Mouse (Mus musculus) adrenal gland, adult 2 months (tissue): Measurements from ENCODE around the gene Spns3. TPM values are rescaled to one million over a fixed set of nuclear protein-coding genes. Genes with fewer than 3 reads are reported as not detected.
"Not testable (repeated sequence)": the region's sequence is repeated elsewhere in the genome, so short reads cannot be mapped to it uniquely, and the experiment has no call there.

Experiments
- DNase-seq: peaks from one replicate; pipeline ENCODE4 v3.0.0; 2021
- polyA plus RNA-seq: library from polyadenylated mRNA; depleted of rRNA; stranded (reverse); fragments of >200 nt; gene quantifications from 2 replicates; pipeline ENCODE4 v1.2.3, GENCODE M21; 2012
- total RNA-seq, 2 experiments: library from RNA; stranded (reverse); gene quantifications; 2 replicates each; pipeline ENCODE4 v1.2.3; 2021

Spns3 gene
- total and polyA plus RNA-seq, 3 experiments = 0.10 to 0.39 TPM; not detected in 1

DNA sequence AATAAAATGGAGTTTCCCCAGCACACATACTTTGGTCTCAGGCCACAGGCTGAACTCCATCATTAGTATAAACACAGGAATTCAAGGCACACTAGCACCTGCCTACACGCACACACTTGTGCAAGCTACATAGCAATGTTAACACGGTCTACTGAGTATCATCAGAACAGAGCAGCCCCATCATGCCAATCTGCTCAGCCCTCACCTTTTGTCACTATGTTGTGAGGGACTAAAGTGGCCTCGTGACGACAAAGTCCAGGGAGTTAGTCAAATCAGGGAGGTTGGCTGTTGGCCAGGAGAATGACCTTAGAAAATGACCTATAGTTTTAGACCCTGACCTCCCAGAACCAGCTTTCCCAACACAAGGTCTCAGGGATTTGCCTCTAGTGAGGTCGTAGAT, 7.8 kb upstream of the Spns3 start:
- DNase-seq = no peak

DNA sequence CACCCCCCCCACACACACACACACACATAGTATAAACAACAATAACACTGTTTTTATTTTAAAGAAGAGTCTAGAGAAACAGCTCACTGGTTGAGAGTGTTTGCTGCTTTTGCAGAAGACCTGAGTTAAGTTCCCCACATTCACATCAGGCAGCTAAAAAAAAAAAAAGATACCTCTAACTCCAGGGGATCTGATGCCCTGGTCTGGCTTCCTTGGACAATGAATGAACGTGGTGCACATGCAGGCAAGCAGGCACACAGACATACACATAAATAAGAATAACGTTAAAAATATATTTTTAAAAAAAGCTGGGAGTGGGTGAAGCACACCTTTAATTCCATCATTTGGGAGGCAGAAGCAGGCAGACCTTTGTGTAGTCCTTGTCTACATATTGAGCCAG, 6.6 kb upstream of the Spns3 start:
- no peak for DNase-seq

DNA sequence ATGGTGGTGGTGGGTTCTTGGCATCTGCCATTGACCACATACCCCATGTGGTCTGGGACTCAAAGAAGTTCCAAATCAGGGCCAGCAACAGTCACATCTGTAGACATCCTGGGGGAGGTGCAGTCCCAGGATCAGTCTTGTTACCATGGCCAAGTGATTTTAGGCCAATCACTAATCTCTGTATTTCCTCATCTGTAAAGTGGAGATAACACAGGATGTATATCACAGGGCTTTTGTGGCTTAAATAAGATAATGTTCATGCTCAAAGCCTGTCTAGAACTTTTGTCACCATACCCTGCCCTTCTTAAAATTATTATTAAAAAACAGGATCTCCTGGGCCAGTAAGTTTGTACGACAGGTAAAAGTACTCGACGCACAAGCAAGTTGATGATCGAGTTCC, 6.2 kb upstream of the Spns3 start:
- no peak for DNase-seq

DNA sequence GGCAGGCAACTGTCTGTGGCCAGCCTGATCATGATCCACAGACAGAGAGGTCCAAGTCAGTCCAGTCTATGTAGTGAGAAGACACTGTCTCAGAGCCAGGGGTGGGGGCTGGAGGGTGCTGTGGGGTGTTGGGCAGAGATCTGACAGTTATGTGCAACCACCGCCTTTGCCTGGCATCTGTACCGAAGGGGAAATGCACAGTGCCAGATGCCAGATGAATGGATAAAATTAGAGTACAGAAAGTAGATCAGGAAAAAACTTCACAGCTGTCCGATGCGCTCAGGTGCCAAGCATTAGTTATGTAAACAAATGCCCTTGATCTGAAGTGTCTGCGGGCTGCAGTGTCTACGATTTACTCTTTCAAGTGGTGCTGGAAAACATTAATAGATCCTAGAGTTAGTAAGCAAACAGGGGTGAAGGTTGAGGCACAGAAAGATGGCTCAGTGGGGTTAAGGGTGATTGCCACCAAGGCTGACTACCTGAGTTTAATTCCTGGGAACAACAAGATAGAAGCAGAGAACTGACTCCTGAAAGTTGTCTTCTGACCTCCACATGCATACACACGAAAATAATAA, 1.3 kb upstream of the Spns3 start:
- DNase-seq = no peak

DNA sequence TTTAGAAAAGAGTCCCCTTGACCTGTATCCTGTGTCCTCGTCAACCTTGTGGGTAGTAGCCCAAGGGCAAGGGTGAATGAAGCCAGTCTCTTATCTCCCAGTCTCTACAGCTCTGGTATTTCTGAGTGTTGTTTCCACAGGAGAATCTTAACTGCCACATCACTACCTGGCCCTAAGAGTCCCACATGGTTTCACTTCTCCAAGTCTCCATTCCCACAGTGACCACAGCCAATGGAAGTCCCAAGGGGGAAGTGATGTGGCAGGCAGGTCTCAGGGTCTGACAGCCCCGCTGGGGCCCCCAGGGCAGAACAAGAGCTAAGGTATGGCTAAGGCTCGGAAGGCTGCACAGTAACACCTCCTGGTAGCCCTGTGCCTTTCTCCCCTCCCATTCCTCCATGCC, 3.1 kb downstream of the Spns3 start:
- DNase-seq = no peak

DNA sequence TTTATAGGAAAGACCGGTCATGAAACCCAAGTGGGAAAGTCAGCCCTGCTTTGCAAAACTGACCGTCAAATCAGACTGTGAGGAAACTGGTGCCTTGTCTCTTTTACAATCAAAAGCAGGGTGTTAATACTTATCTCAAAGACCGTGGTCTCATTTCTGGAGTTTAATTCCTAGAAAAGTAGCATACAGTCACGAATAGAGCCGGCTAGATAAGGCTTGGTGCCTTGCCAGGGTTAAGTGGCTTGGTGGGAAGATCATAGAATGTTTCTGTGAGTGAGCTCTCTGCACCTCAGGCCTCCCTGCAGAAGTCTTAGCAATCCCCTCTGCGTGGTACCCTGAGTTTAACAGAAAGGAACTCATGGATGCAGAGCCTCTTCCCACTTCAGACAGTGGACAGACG, 5.6 kb downstream of the Spns3 start:
- no peak for DNase-seq

DNA sequence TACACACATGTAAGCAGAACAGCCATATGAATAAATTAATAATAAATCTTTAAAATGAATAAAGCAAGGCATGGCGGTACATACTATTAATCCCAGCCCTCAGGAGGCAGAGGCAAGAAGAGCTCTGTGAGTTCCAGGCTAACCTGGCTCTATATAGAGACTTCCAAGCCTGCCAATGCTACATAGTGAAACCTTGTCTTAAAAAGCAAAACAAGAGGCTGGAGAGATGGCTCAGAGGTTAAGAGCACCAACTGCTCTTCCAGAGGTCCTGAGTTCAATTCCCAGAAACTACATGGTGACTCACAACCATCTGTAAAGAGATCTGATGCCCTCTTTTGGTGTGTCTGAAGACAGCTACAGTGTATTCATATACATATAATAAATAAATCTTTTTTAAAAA, 6.6 kb downstream of the Spns3 start:
- DNase-seq = not testable (repeated sequence)

DNA sequence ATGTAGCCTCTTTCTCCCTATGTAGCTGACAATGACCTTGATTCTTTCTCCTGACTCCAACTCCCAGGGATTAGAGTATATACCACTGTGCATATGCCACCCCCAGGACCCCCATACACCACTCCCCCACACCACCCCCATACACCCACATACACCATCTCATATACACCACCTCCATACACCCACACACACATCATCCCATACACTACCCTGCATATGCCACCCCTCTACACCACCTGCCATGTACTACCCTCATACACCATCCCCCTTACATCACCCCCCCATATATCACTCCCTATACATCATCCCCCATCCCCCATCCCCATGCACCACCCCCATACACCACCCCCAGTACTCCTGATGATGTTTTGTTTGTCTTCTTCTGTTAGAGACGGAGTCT, 7.7 kb downstream of the Spns3 start:
- no peak for DNase-seq

DNA sequence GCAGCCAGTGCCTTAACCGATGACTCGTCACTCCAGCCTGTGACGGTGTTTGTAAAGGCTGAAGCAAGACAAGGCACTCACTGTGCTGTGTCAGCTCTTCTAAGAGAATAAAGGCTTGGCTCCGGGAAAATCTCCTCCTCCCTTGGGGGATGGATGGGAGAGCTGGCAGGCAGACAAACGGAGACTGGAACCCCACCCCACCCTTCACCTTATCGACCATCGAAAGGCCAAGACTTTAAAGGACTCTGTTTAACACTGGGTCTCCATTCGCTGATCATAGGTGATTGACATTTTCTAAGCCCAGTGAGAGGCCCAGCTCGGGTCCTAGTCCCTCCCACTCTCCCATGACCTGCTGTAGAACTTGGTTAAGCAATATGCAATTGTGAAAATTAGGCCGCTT, 8.4 kb downstream of the Spns3 start:
- DNase-seq = no peak

DNA sequence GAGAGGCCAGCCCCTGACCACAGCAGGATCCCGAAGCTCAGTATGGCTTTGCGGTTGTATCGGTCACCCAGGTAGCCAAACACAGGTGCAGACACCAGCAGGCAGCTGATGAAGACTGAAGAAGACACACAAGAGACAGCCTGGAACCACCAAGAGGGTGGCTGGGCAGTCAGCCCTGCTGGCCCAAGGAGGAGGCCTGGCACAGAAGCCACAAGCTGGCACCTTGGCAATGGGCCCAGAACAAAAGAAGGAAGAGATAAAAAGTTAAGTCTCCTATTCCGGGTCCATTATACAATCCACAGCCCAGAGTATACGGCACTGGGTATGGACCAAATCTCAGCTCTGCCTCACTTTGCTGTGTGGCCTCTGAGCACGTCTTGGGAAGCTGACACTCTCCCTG, 9.9 kb downstream of the Spns3 start:
- DNase-seq = peak; percentile 62

DNA sequence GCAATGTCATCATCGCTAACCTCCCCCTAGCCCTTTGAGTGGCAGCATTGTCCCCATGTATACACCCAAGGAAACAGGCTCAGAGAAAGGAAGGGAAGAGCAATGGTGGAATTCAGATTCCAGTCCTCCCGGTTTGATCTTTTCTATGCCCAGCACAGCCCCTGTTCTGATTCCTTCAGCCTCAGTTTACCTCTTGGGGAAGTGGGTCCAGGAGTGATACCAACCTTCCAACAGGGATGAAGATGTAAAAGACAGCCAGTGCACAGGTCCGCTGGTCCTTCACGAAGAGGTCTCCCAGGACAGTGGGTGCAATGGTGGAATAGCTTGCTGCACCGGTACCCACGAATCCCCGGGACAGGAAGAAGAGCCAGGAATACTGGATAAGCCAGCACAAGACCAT, 11.5 kb downstream of the Spns3 start:
- no peak for DNase-seq

DNA sequence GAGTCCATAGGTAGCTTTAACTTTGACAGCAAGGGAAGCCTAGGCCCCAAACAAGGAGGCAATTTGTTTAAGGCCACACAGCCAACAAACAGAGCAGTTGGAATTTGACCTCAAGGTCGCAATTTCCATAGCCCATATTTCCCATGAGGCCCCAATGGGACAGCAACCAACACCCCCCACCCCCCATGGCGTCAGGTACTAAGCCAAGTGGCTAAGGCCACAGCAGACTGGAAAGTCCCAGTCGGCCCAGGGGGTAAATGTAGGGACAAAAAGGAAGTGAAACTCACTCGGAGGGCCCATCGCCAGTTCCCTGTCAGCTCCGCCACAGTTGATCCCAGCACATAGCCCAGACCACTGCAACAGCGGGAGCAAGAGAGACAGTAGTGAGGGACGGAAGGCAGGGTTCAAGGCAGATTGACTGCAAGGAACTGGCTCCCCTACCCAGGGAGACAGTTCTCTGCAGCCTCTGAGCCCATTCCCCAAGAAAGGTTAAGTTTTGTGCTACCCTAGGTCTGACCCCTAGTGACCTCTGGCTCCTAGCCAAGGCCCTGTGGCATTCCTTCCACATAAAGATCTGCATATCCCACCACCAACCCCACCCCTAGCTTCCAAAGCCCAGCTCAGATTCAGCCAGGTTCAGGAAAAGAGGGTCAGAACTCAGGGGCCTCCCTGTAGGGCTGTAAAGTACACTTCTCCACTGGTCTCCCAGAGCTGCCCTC, 12.1 kb downstream of the Spns3 start:
- peak; percentile 33 for DNase-seq

DNA sequence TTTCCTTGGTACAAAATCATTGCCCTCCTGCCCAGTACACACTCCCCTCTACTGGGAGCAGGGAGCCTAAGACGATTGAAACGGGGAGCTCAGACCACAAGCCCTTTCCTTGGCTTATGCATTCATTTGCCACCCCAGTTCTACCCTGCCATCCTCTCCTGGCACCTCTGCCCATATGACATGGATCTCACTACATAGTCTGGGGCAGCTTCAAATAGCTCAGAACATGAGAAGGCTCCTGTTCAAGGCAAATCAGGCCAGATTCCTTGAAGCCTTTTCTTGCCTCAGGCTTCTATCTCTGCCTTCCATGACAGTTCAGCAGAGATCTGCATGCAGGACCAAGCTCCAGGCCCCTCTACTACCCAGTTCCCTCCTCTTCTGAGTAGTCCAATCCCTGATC, 12.8 kb downstream of the Spns3 start:
- no peak for DNase-seq

DNA sequence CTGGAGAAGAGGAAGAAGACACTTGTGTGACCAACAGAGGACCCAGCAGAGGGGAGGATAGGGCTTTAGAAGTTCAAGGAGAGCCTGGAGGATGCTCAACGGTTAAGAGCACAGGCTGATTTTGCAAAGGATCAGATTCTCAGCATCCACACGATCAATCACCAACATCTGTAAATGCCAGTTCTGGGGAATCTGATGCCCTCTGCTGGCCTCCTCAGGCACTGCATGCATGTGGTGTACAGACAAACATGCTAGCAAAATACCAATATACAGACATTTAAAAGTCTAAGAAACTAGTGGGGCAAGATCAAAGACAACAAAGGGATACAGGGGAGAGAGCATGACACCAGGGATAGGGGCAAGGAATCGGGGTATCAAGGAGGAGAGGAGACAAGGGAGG, 14.8 kb downstream of the Spns3 start:
- no peak for DNase-seq

DNA sequence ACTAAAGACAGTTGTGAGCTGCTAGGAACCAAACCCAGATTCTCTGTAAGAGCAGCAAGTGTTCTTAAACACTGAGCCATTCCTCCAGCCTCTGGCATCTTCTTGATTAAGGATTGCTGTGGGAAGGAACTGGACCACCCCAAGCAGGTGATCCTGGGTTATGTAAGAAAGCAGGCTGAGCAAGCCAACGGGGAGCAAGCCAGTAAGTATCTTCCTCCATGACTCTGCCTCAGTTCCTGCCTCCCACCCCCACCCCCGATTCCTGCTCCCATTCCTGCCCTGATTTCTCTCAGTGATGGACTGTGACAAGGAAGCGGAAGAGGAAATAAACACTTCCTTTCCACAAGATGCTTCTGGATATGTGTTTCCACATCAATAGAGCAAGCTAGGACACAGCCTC, 17.4 kb downstream of the Spns3 start:
- DNase-seq = no peak

DNA sequence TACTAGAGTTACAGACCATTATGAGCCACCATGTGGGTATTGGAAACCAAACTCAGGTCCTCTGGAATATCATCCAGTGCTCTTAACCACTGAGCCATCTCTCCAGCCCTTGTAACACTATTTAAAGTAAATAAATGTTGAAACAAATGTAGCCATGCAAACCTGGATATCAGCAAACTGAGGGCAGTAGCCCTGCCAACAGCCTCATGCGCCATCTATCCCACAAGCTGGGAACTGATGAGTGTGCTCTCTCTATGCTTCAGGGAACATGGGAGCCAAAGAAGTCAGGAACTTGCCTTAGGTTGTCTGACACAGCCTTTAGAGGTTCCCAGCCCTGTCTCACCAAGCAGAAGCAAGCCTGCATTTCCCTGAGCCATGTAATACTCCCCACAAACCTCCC, 18.7 kb downstream of the Spns3 start:
- DNase-seq = no peak

DNA sequence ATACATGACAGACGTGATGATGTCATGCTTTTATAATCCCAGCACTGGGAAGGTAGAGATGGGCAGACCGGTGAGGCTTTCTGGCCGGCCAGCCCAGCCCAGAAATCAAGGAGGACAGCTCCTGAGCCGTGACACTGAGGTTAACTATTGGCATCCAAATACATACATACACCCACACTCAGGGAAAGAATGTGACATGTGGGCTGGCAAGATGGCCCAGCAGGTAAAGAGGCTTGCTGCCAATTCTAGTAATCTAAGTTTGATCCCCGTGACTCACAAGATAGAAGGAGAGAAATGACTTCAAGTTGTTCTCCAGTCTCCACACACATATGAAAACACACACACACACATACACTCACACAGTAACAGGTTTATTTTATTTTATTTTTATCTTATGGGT, 19.2 kb downstream of the Spns3 start:
- no peak for DNase-seq

DNA sequence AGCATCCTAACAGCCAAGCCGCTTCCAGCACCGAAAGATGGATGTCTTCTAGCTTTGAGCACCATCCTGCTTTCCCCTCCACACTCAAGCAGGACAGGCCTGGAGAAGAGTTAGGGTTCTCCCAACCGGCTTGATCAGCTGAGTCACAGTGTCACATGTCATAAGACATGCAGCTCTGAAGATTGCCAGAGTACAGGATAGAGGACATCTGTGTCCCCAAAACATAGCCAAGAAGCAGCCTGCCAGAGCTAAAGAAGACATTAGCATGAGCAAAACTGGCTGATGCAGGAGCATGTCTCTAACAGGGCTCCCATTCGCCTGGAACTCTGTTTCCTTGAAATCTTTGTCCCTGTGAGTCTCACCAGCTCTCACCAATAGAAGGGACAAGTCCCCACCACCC, 24.1 kb downstream of the Spns3 start:
- no peak for DNase-seq

DNA sequence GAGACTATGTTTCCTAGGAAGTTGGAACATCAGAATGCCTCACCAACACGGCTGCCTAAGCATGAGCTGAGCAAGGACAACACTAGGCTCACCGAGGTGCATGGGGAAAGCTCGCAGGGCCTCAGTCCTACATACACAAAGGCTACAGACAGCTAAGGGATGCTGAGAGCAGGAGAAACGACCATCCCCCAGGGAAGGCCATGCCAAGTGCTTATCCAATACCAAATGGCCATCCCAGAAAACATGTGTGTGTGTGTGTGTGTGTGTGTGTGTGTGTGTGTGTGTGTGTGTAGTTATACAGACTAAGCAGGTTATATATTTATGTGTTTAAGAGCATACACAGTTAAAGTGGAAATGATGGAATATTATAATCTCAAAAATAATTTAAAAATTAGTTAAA, 26.6 kb downstream of the Spns3 start:
- DNase-seq = no peak

DNA sequence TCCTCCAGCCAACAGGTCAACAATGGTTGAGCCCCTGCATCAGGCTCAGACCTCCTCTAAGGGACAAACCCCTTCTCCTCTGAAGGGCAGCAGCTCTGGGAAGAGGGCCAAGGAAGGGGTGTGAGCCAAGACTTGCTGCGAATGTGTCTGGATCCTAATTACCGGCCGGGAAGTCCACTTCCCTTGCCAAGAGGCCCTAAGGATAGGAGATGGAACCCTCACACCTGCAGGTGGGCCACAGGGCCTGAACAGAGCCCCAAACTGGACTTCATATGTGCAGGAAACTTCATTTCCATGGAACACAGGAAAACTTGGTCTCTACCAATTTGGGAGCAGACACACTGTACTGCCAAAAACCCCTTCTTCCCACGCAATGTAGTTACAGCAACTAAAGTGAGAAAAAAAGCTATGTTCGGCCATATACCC, 27.7 kb downstream of the Spns3 start:
- peak; percentile 21 for DNase-seq

DNA sequence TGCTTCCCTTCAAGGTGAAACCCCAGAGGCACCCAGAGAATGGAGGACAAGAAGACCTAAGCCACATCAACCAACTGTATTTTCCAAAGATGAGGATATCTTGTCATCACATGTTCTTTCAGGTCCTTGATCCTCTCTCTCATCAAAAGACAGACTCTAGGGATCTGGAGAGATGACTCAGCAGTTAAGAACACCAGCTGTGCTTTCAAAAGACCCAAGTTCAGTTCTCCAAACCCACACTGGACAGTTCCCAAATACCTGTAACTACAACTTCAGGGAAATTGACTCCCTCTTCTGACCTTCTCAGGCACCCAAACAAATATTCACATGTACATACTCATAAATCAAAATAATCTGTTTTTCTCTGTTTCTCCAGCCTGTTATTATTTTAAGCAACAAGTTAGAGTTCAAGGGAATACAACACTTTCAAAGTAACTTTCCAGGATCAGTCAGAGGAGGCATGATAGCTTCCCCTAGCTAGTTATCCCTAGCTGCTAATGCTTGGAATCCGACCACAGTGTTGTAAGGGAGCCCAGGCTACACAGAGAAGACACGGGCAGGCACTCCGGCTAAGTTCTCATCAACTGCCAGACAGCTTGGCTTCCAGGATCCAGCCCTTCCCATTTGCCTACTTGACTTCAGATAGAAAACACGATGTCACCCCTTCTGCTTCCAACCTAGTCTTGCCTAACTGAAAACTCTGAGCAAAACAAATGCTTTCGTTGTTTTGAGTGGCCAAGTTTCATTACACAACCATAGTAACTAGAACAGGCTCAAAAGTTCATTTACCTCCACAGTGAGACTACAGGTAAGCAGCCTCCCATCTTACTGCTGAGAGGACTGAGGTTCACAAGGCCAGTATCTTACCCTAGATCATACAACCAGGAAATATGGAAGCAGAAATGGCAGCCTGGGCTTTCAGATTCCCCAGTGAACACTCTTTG, 28.4 kb downstream of the Spns3 start:
- peak; percentile 15 for DNase-seq

DNA sequence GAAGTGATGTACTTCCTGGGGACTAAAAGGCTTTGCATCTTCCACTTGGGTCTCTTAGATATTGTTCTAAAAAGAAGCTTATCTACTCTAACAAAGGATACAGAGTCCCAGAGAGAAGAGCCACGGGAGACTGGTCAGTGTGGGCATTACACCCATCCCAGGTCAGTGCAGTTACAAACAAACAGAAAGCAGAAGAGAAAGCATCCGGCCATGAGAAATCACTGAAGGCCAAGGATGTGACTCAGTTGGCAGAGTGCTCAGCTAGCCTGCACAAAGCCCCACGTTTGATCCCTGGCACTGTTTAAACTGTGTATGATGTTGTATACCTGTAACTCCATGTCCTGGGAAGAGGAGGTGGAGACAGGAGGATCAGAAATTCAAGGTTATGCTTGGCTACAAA, 30.4 kb downstream of the Spns3 start:
- DNase-seq = peak; percentile 21

DNA sequence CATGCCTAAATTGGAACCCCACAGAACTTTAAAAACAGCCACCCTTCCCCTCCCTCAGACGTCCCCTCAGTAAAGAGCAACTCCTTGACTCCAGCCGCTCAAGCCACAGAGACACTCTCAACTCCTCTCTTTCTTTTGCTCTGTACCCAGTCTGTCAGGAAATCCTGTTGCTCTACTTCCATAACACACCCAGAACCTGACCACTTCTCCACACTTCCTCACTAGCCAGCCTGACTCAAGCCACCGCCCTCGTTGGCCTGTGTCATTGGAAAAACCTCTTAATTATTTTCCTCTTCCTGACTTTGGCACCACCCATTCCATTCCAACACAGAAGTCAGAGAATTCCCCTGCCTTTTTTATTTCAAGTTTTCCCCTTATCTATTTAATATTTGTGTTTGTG, 31.1 kb downstream of the Spns3 start:
- no peak for DNase-seq
